In the genomic region with DNA sequence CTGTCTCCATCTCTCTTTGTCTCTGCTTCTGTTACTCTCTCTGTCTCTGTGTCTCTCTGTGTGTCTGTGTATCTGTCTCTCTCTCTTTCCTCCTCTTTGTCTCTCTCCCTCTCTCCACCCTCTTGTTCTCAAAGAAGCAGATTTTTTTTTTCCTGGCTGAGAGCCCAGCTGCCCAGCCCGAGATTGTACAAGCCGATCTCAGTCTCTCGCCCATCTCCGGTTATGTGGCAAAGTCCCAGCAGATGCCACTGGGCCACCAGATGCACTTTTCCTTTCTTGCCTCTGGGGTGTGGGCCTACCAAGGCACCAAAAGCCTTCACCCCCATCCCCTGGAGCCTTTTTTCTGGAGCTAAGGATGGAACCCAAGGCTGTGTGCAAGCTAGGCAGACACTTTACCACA, we compare ENCODE assay signal across 8 mouse cellular contexts. TPM values are rescaled to one million over a fixed set of nuclear protein-coding genes. Genes with fewer than 3 reads are reported as not detected.
DNase-seq lines count a peak whose midpoint lies in the region; ATAC-seq and TF ChIP-seq lines count a peak whose summit lies in the region.

No protein-coding gene starts in this region.

- ATAC-seq in cerebellum, adult (ENCODE audit: insufficient number of reproducible peaks, low FRiP score, low TSS enrichment), result no peak
- no peak for ATAC-seq in midbrain, embryonic 12.5 days (ENCODE audit: low FRiP score, low read depth)
- ATAC-seq in midbrain, embryonic 11.5 days (ENCODE audit: low FRiP score), result no peak
- ATAC-seq in hindbrain, postnatal 0 days, result no peak; the same call in 1 of the 2 replicates
- ATAC-seq in stomach, embryonic 15.5 days (ENCODE audit: insufficient read depth, low FRiP score, low read depth), result no peak
- no peak for ATAC-seq in heart, embryonic 11.5 days (replicated peaks; ENCODE audit: insufficient number of reproducible peaks, low FRiP score, low TSS enrichment)

- no peak overlapping the region for H3K9ac ChIP-seq in midbrain, embryonic 12.5 days (replicated peaks)
- no peak overlapping the region for H3K9ac ChIP-seq in midbrain, embryonic 11.5 days (ENCODE audit: low read length)
- no peak overlapping the region for H3K9ac ChIP-seq in hindbrain, postnatal 0 days (replicated peaks; ENCODE audit: low read length)
- no peak overlapping the region for H3K9ac ChIP-seq in stomach, embryonic 15.5 days
- H3K9ac ChIP-seq in heart, embryonic 11.5 days (ENCODE audit: low read depth, low read length), result no peak overlapping the region

- peak overlapping the region; percentile 77; the same call in 1 of the 2 replicates for H3K27ac ChIP-seq in midbrain, embryonic 12.5 days (replicated peaks)
- H3K27ac ChIP-seq in midbrain, embryonic 11.5 days (ENCODE audit: low read depth, low read length), result no peak overlapping the region
- no peak overlapping the region for H3K27ac ChIP-seq in hindbrain, postnatal 0 days
- peak overlapping the region; percentile 41 for H3K27ac ChIP-seq in stomach, embryonic 15.5 days
- H3K27ac ChIP-seq in heart, embryonic 11.5 days (ENCODE audit: low read depth, low read length), result no peak overlapping the region

- no peak for TF ChIP-seq CTCF in hindbrain, postnatal 0 days (IDR thresholded peaks at IDR 0.05; ENCODE audit: low read depth)

- H3K4me1 ChIP-seq in midbrain, embryonic 12.5 days, result peaks cover 42% of the 10 kb centered on the region
- H3K4me1 ChIP-seq in midbrain, embryonic 11.5 days (ENCODE audit: control insufficient read depth, insufficient read depth, low read length), result peaks cover 31% of the 10 kb centered on the region
- peaks cover 3% of the 10 kb centered on the region; the same call in 1 of the 2 replicates for H3K4me1 ChIP-seq in hindbrain, postnatal 0 days (ENCODE audit: insufficient read depth, low read length)
- H3K4me1 ChIP-seq in stomach, embryonic 15.5 days, result peaks cover 5% of the 10 kb centered on the region; the same call in 1 of the 2 replicates
- peaks cover 8% of the 10 kb centered on the region for H3K4me1 ChIP-seq in heart, embryonic 11.5 days (ENCODE audit: control insufficient read depth, insufficient read depth, low read length)

- DNase-seq in cerebellum, adult 9-11 months, result peak; percentile 4
- no peak for DNase-seq in midbrain, embryonic 11.5 days (ENCODE audit: low spot score, missing footprints)
- peak; percentile 57 for DNase-seq in hindbrain, postnatal 0 days (ENCODE audit: low spot score)
- no peak for DNase-seq in cerebellum, adult 9-10 months

- H3K27me3 ChIP-seq in midbrain, embryonic 12.5 days, result peaks cover 29% of the 10 kb centered on the region
- H3K27me3 ChIP-seq in midbrain, embryonic 11.5 days (ENCODE audit: control insufficient read depth, insufficient read depth, low read length), result no peaks in the 10 kb centered on the region; the same call in 1 of the 2 replicates
- H3K27me3 ChIP-seq in hindbrain, postnatal 0 days (ENCODE audit: insufficient read depth, low read length), result no peaks in the 10 kb centered on the region
- no peaks in the 10 kb centered on the region for H3K27me3 ChIP-seq in stomach, embryonic 15.5 days (replicated peaks)
- no peaks in the 10 kb centered on the region for H3K27me3 ChIP-seq in heart, embryonic 11.5 days (ENCODE audit: control insufficient read depth, insufficient read depth, low read length)

- H3K4me2 ChIP-seq in midbrain, embryonic 12.5 days (replicated peaks), result no peak overlapping the region
- no peak overlapping the region for H3K4me2 ChIP-seq in midbrain, embryonic 11.5 days
- H3K4me2 ChIP-seq in hindbrain, postnatal 0 days (ENCODE audit: low read depth, low read length), result no peak overlapping the region
- no peak overlapping the region for H3K4me2 ChIP-seq in stomach, embryonic 15.5 days
- no peak overlapping the region for H3K4me2 ChIP-seq in heart, embryonic 11.5 days

- 44% methylated on average over 4 of the region's 4 CpGs for WGBS in midbrain, embryonic 12.5 days
- WGBS in midbrain, embryonic 11.5 days, result 79% methylated on average over 4 of the region's 4 CpGs
- WGBS in hindbrain, postnatal 0 days, result 29% methylated on average over 4 of the region's 4 CpGs
- 34% methylated on average over 4 of the region's 4 CpGs for WGBS in stomach, embryonic 15.5 days
- WGBS in heart, embryonic 11.5 days (ENCODE audit: insufficient replicate concordance), result 57% methylated on average over 4 of the region's 4 CpGs

- H3K9me3 ChIP-seq in midbrain, embryonic 12.5 days, result no peaks in the 10 kb centered on the region
- no peaks in the 10 kb centered on the region for H3K9me3 ChIP-seq in midbrain, embryonic 11.5 days (ENCODE audit: control insufficient read depth, low read length)
- no peaks in the 10 kb centered on the region for H3K9me3 ChIP-seq in hindbrain, postnatal 0 days (ENCODE audit: low read length)
- no peaks in the 10 kb centered on the region for H3K9me3 ChIP-seq in stomach, embryonic 15.5 days
- no peaks in the 10 kb centered on the region for H3K9me3 ChIP-seq in heart, embryonic 11.5 days (replicated peaks; ENCODE audit: control insufficient read depth, low read length)

- H3K36me3 ChIP-seq in midbrain, embryonic 12.5 days, result no peaks in the 10 kb centered on the region
- H3K36me3 ChIP-seq in midbrain, embryonic 11.5 days (ENCODE audit: control insufficient read depth, insufficient read depth, low read length), result no peaks in the 10 kb centered on the region
- H3K36me3 ChIP-seq in hindbrain, postnatal 0 days (ENCODE audit: insufficient read depth, low read length), result no peaks in the 10 kb centered on the region
- H3K36me3 ChIP-seq in stomach, embryonic 15.5 days, result no peaks in the 10 kb centered on the region
- no peaks in the 10 kb centered on the region for H3K36me3 ChIP-seq in heart, embryonic 11.5 days (ENCODE audit: control insufficient read depth, insufficient read depth, low read length)

- no peak overlapping the region for H3K4me3 ChIP-seq in midbrain, embryonic 12.5 days
- H3K4me3 ChIP-seq in midbrain, embryonic 11.5 days (ENCODE audit: low read depth, low read length), result no peak overlapping the region
- H3K4me3 ChIP-seq in hindbrain, postnatal 0 days (ENCODE audit: low read length), result no peak overlapping the region
- H3K4me3 ChIP-seq in stomach, embryonic 15.5 days (replicated peaks), result no peak overlapping the region
- H3K4me3 ChIP-seq in heart, embryonic 11.5 days (ENCODE audit: low read depth, low read length), result no peak overlapping the region

RNA-seq across cellular contexts. Expression of gene Kcnk5, which starts 42.6 kb away (rescaled TPM):
- 6.7 and 7.4 TPM in 2 replicates for polyA plus RNA-seq in midbrain, embryonic 12.5 days (2016; fragmentation: Nextera tagmentation; extraction: Ambion mirVana)
- 4.5 and 6.6 TPM in 2 replicates for polyA plus RNA-seq in midbrain, embryonic 11.5 days (2014; fragmentation: Nextera tagmentation; extraction: Ambion mirVana)
- total RNA-seq in hindbrain, postnatal 0 days (2014; rRNA removed), result 0.84 and 1.7 TPM in 2 replicates
- polyA plus RNA-seq in hindbrain, postnatal 0 days (2015; fragmentation: Nextera tagmentation; extraction: Ambion mirVana), result 1.0 TPM in 2 replicates
- polyA plus RNA-seq in stomach, embryonic 15.5 days (2015; fragmentation: Nextera tagmentation; extraction: Ambion mirVana), result 7.6 and 7.9 TPM in 2 replicates
- polyA plus RNA-seq in heart, embryonic 11.5 days (2014; fragmentation: Nextera tagmentation; extraction: Ambion mirVana), result 2.2 and 2.9 TPM in 2 replicates

RNA-seq across cellular contexts. Expression of gene Kcnk16, which starts 44.8 kb away (rescaled TPM):
- polyA plus RNA-seq in midbrain, embryonic 12.5 days (2016; fragmentation: Nextera tagmentation; extraction: Ambion mirVana), result not detected in 2 replicates
- not detected in 2 replicates for polyA plus RNA-seq in midbrain, embryonic 11.5 days (2014; fragmentation: Nextera tagmentation; extraction: Ambion mirVana)
- total RNA-seq in hindbrain, postnatal 0 days (2014; rRNA removed), result 0.18 TPM in 1 of 2 replicates, not detected in the other
- polyA plus RNA-seq in hindbrain, postnatal 0 days (2015; fragmentation: Nextera tagmentation; extraction: Ambion mirVana), result not detected in 2 replicates
- polyA plus RNA-seq in stomach, embryonic 15.5 days (2015; fragmentation: Nextera tagmentation; extraction: Ambion mirVana), result 15.5 and 22.6 TPM in 2 replicates
- not detected in 2 replicates for polyA plus RNA-seq in heart, embryonic 11.5 days (2014; fragmentation: Nextera tagmentation; extraction: Ambion mirVana)

Comparison
In these comparisons a context has a peak if more than half of its experiments do, and no peak if none do; other contexts are left out.
1. DNase-seq: peak in cerebellum, adult 9-11 months (single experiment) and hindbrain, postnatal 0 days (single experiment); none in midbrain, embryonic 11.5 days (single experiment) and cerebellum, adult 9-10 months (single experiment).
2. H3K27ac ChIP-seq: peak in midbrain, embryonic 12.5 days (single experiment) and stomach, embryonic 15.5 days (single experiment); none in midbrain, embryonic 11.5 days (single experiment), hindbrain, postnatal 0 days (single experiment) and heart, embryonic 11.5 days (single experiment).
3. RNA of gene Kcnk16, which starts 44.8 kb away (polyA plus RNA-seq): 15.5 to 22.6 TPM in stomach, embryonic 15.5 days; not detected in midbrain, embryonic 12.5 days, not detected in hindbrain, postnatal 0 days, not detected in midbrain, embryonic 11.5 days and not detected in heart, embryonic 11.5 days; every median in the first group is over 10 times any median in the second.